Mouse (Mus musculus) hindbrain, embryonic 16.5 days (tissue): ENCODE measurements around the gene Nle1. TPM values are rescaled to one million over a fixed set of nuclear protein-coding genes. Genes with fewer than 3 reads are reported as not detected.

Experiments used
- ATAC-seq: fragments of 200-750 bp; cut with Nextera tagmentation; 2 replicates; pipeline ENCODE4 v1.8.0; 2017; ENCODE audit warnings: moderate TSS enrichment, moderate library complexity
- H3K27ac ChIP-seq: fragments of 300-500 bp; sonication (generic); 2 replicates; pipeline ENCODE4 v1.5.1; 2014; ENCODE audit warnings: low read depth, mild to moderate bottlenecking, control low read depth, low read length, moderate library complexity
- H3K27me3 ChIP-seq: fragments of 300-500 bp; sonication (generic); replicated peaks from 2 replicates; pipeline ENCODE4 v1.6.1; 2014; ENCODE audit warnings: low read length; ENCODE audit not compliant: control insufficient read depth, insufficient read depth
- H3K36me3 ChIP-seq: fragments of 300-500 bp; sonication (generic); 2 replicates; pipeline ENCODE4 v1.6.1; 2014; ENCODE audit warnings: mild to moderate bottlenecking, low read length, moderate library complexity, mixed read lengths; ENCODE audit not compliant: control insufficient read depth, insufficient read depth
- H3K4me1 ChIP-seq: fragments of 300-500 bp; sonication (generic); 2 replicates; pipeline ENCODE4 v1.6.1; 2014; ENCODE audit warnings: low read depth, low read length; ENCODE audit not compliant: control insufficient read depth, insufficient read depth
- H3K4me2 ChIP-seq: fragments of 300-500 bp; sonication (generic); 2 replicates; pipeline ENCODE4 v1.6.1; 2014; ENCODE audit warnings: mild to moderate bottlenecking, low read length, control low read depth, moderate library complexity
- H3K4me3 ChIP-seq: fragments of 300-500 bp; sonication (generic); 2 replicates; pipeline ENCODE4 v1.5.1; 2014; ENCODE audit warnings: mild to moderate bottlenecking, low read length, control low read depth, moderate library complexity
- H3K9ac ChIP-seq: fragments of 300-500 bp; sonication (generic); 2 replicates; pipeline ENCODE4 v1.6.1; 2014; ENCODE audit warnings: low read depth, mild to moderate bottlenecking, control low read depth, low read length, moderate library complexity
- H3K9me3 ChIP-seq: fragments of 300-500 bp; sonication (generic); 2 replicates; pipeline ENCODE4 v1.6.1; 2014; ENCODE audit warnings: mild to moderate bottlenecking, low read length, moderate library complexity; ENCODE audit not compliant: control insufficient read depth
- WGBS: fragments of 180-500 bp; shearing (Covaris S2); extraction: QIAGEN DNeasy Blood & Tissue Kit; methylation state at CpG from one replicate; pipeline ENCODE4 v1.1.7; 2014; 5-methylcytosine and 5-hydroxymethylcytosine counted together
- polyA plus RNA-seq: library from polyadenylated mRNA; unstranded; fragments of >200 nt; fragmentation: Nextera tagmentation; extraction: Ambion mirVana; gene quantifications from 2 replicates; pipeline ENCODE4 v1.2.1, GENCODE M21; 2015

Nle1 gene
- polyA plus RNA-seq, 1 experiment from 2014 or later = 30.3 TPM

- H3K4me2 ChIP-seq = no peak overlapping the region
- no peaks in the 10 kb centered on the region for H3K9me3 ChIP-seq
- 90% methylated on average over 7 of the region's 7 CpGs for WGBS
Measured at GRCm38 (mm10) chr11:82852958-82853357, 55.3 kb downstream of the Nle1 start.

GRCm38 (mm10) chr11:82852540-82852939, 55.7 kb downstream of the Nle1 start:
- no peaks in the 10 kb centered on the region for H3K36me3 ChIP-seq
- 85% methylated on average over 10 of the region's 10 CpGs for WGBS
- no peaks in the 10 kb centered on the region for H3K9me3 ChIP-seq
- H3K9ac ChIP-seq = no peak overlapping the region
- H3K27me3 ChIP-seq = no peaks in the 10 kb centered on the region
- no peak for ATAC-seq
- no peak overlapping the region for H3K4me2 ChIP-seq
- H3K27ac ChIP-seq = no peak overlapping the region
- H3K4me3 ChIP-seq = no peak overlapping the region
- H3K4me1 ChIP-seq = peaks cover 4% of the 10 kb centered on the region

More at GRCm38 (mm10) chr11:82852958-82853357, 55.3 kb downstream of the Nle1 start:
- Histone ChIP-seq H3K4me1 (peaks cover 4% of the 10 kb centered on the region; the same call in 1 of the 2 replicates), H3K36me3 (no peaks in the 10 kb centered on the region), H3K4me3 (no peak overlapping the region), H3K9ac (no peak overlapping the region), H3K27ac (no peak overlapping the region), H3K27me3 (no peaks in the 10 kb centered on the region)
- ATAC-seq = no peak

GRCm38 (mm10) chr11:82852115-82852514, 56.1 kb downstream of the Nle1 start:
- no peak overlapping the region for H3K27ac ChIP-seq
- H3K27me3 ChIP-seq = no peaks in the 10 kb centered on the region
- ATAC-seq = no peak
- no peak overlapping the region for H3K4me3 ChIP-seq
- H3K9me3 ChIP-seq = no peaks in the 10 kb centered on the region
- H3K4me1 ChIP-seq = peaks cover 8% of the 10 kb centered on the region
- H3K9ac ChIP-seq = no peak overlapping the region
- no peaks in the 10 kb centered on the region for H3K36me3 ChIP-seq
- WGBS = 87% methylated on average over 11 of the region's 11 CpGs
- no peak overlapping the region for H3K4me2 ChIP-seq

Other genes with a start within 250 kb of the Nle1 start
- gene Cct6b, start 144.1 kb downstream of the Nle1 start, polyA plus RNA-seq = 0.20 and 0.49 TPM in 2 replicates
- gene Zfp830, start 144.1 kb downstream of the Nle1 start, polyA plus RNA-seq = 27.5 and 27.9 TPM in 2 replicates
- gene Lig3, start 127.3 kb downstream of the Nle1 start, polyA plus RNA-seq = 20.9 and 22.1 TPM in 2 replicates
- gene Rffl, start 37.2 kb downstream of the Nle1 start, polyA plus RNA-seq = 3.7 and 3.9 TPM in 2 replicates
- 11.9 and 12.9 TPM in 2 replicates for gene Rad51d, start 17.8 kb downstream of the Nle1 start, polyA plus RNA-seq
- gene Fndc8, start 16.3 kb downstream of the Nle1 start, polyA plus RNA-seq = 0.51 and 0.99 TPM in 2 replicates
- gene Unc45b, start 2.1 kb upstream of the Nle1 start, polyA plus RNA-seq = 1.4 and 3.3 TPM in 2 replicates
- 1.3 and 1.9 TPM in 2 replicates for gene Slfn5, start 42.9 kb upstream of the Nle1 start, polyA plus RNA-seq
- 2.1 and 2.7 TPM in 2 replicates for gene Slfn9, start 83.4 kb upstream of the Nle1 start, polyA plus RNA-seq
- gene Slfn8, start 112.4 kb upstream of the Nle1 start, polyA plus RNA-seq = 0.14 and 0.37 TPM in 2 replicates
- 1.3 TPM in 2 replicates for gene Slfn2, start 156.7 kb upstream of the Nle1 start, polyA plus RNA-seq
- 0.08 TPM in 1 of 2 replicates, not detected in the other for gene Slfn1, start 208.4 kb upstream of the Nle1 start, polyA plus RNA-seq